Mouse (Mus musculus): ENCODE results near the gene Grm4. TPM values are rescaled to one million over a fixed set of nuclear protein-coding genes. Genes with fewer than 3 reads are reported as not detected.

Gene Grm4
- polyA plus RNA-seq, 1 experiment from 2014 or later: not detected

DNA sequence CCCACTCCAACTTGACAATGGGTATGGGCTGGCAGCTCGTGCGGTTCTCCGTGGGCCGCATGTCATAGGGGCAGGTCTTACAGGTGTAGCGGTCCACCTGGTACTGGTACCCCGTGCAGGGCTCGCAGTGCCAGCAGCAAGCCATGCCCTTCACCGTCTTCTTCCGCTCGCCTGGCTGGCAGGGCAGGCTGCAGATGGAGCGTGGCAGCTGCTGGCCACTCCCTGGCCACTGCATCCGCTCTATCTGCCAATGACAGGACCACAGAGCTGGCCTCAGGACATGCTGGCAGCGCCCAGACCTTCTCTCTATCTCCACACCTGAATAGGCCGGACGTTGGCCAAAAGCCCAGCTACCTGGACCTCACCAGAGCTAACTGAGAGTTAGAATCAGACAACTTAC lies 86.0 kb downstream of the Grm4 start:
- H3K9ac ChIP-seq (ENCODE audit: low read length): no peak overlapping the region
- ATAC-seq (ENCODE audit: insufficient number of reproducible peaks, insufficient read depth, low FRiP score, low read depth): no peak

DNA sequence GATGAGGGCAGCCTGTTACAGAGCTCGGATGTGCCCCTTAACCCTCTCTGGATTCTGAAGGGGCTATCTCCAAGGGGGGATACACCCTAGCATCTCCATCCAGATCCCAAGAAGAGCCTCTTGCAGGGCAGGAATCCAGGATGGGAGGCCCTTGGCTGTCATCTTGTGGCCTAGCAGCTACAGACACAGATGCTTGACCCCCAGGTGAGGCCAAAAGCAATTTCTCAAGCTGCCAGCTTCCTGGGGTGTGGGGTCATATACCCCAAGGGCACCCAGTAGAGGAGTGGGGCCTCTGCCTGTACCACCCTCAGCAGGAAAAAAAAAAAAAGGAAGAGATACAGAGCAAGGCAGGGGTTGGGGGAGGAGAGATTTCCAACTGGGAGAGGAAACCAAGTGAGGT lies 87.1 kb downstream of the Grm4 start:
- Histone ChIP-seq H3K36me3 (ENCODE audit: control insufficient read depth, insufficient read depth, low read length) (no peaks in the 10 kb centered on the region), H3K9ac (ENCODE audit: low read length) (no peak overlapping the region), H3K27me3 (ENCODE audit: control insufficient read depth, insufficient read depth, low read length) (peaks cover 13% of the 10 kb centered on the region; the same call in 1 of the 2 replicates), H3K9me3 (ENCODE audit: control insufficient read depth, low read length) (no peaks in the 10 kb centered on the region; the same call in 1 of the 2 replicates), H3K4me1 (ENCODE audit: control insufficient read depth in 2 of 2, insufficient read depth in 2 of 2, low read length in 2 of 2) (0 out of 4 replicates have a peak, but pooled peaks cover 0 to 2% of the 10 kb centered on the region in 2 experiments), H3K4me2 (ENCODE audit: low read length) (no peak overlapping the region), H3K27ac (replicated peaks in 1 of 2; ENCODE audit: control insufficient read depth in 1 of 2, insufficient read depth in 1 of 2, low read depth in 2 of 2, low read length in 2 of 2) (no peak overlapping the region), H3K4me3 (ENCODE audit: control insufficient read depth in 1 of 2, insufficient read depth in 1 of 2, low read depth in 1 of 2, low read length in 2 of 2) (no peak overlapping the region)
- WGBS: 75% methylated on average over 1 of the region's 1 CpGs
- ATAC-seq (ENCODE audit: insufficient number of reproducible peaks, insufficient read depth, low FRiP score, low read depth): no peak

More for the DNA sequence above, 86.0 kb downstream of the Grm4 start:
- H3K27me3 ChIP-seq (ENCODE audit: control insufficient read depth, insufficient read depth, low read length): 0 out of 2 replicates have a peak, but pooled peaks cover 5% of the 10 kb centered on the region
- H3K4me2 ChIP-seq (ENCODE audit: low read length): no peak overlapping the region
- H3K36me3 ChIP-seq (ENCODE audit: control insufficient read depth, insufficient read depth, low read length): no peaks in the 10 kb centered on the region
- H3K9me3 ChIP-seq (ENCODE audit: control insufficient read depth, low read length): no peaks in the 10 kb centered on the region
- no peak overlapping the region for H3K4me3 ChIP-seq (ENCODE audit: control insufficient read depth in 1 of 2, insufficient read depth in 1 of 2, low read depth in 1 of 2, low read length in 2 of 2)
- no peak overlapping the region for H3K27ac ChIP-seq (replicated peaks in 1 of 2; ENCODE audit: control insufficient read depth in 1 of 2, insufficient read depth in 1 of 2, low read depth in 2 of 2, low read length in 2 of 2)
- 91% methylated on average over 15 of the region's 15 CpGs for WGBS
- 0 out of 4 replicates have a peak, but pooled peaks cover 0 to 2% of the 10 kb centered on the region in 2 experiments for H3K4me1 ChIP-seq (ENCODE audit: control insufficient read depth in 2 of 2, insufficient read depth in 2 of 2, low read length in 2 of 2)

DNA sequence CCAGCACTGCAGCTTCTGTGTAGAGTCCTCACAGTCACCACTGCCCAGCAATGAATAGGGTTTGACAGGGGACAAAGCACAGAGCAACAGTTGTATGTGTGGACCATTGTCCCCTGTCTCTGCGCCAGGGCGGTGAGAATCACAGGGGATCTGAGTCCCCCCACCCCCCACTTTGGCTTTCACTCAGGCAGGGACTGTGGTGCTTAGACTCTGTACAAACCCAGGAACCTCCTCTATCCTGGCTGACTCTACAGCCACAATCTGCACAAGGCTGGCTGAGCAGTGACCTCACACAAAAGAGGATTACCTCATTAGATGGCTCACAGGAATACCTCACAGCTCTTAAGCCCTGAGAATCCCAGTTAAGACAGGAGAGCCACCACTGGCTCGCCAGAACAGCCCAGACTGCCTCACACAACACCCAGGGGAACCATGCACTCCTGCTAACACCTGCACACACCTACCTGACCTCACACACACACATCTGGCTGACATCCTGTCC lies 88.0 kb downstream of the Grm4 start:
- Histone ChIP-seq H3K27me3 (ENCODE audit: control insufficient read depth, insufficient read depth, low read length) (peaks cover 19% of the 10 kb centered on the region; the same call in 1 of the 2 replicates), H3K27ac (replicated peaks in 1 of 2; ENCODE audit: control insufficient read depth in 1 of 2, insufficient read depth in 1 of 2, low read depth in 2 of 2, low read length in 2 of 2) (no peak overlapping the region), H3K4me1 (ENCODE audit: control insufficient read depth in 2 of 2, insufficient read depth in 2 of 2, low read length in 2 of 2) (0 out of 4 replicates have a peak, but pooled peaks cover 0 to 2% of the 10 kb centered on the region in 2 experiments), H3K4me3 (ENCODE audit: control insufficient read depth in 1 of 2, insufficient read depth in 1 of 2, low read depth in 1 of 2, low read length in 2 of 2) (no peak overlapping the region), H3K9me3 (ENCODE audit: control insufficient read depth, low read length) (peaks cover 8% of the 10 kb centered on the region), H3K9ac (ENCODE audit: low read length) (no peak overlapping the region), H3K4me2 (ENCODE audit: low read length) (no peak overlapping the region), H3K36me3 (ENCODE audit: control insufficient read depth, insufficient read depth, low read length) (no peaks in the 10 kb centered on the region)
- WGBS: 74% methylated on average over 3 of the region's 3 CpGs
- ATAC-seq (ENCODE audit: insufficient number of reproducible peaks, insufficient read depth, low FRiP score, low read depth): no peak

DNA sequence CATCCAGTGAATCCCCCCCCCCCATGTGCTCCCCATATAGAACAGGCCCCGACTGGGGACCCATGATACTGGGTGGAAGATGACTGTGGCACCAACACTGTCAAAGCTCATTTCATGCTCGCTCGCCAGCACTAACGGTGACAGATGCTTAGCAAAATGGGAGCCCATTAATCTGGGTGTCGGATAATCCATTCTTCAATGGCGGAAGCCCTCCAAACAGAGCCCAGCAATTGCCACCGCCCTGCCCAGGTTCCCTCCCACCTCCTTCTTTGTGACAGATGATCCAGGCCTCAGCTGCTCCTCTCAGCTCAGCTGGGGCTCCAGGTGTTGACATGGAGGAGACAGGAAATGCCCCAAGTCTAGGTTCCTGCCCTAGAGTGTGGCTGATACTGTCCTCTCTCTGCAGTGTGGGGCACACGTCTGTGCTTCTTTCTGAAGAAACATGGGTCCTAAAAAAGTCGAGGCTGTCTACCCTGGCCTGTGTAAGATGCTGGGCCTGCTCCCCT lies 89.0 kb downstream of the Grm4 start:
- Histone ChIP-seq H3K9me3 (ENCODE audit: control insufficient read depth, low read length) (peaks cover 13% of the 10 kb centered on the region), H3K4me1 (ENCODE audit: control insufficient read depth in 2 of 2, insufficient read depth in 2 of 2, low read length in 2 of 2) (0 out of 4 replicates have a peak, but pooled peaks cover 0 to 2% of the 10 kb centered on the region in 2 experiments), H3K4me3 (ENCODE audit: control insufficient read depth in 1 of 2, insufficient read depth in 1 of 2, low read depth in 1 of 2, low read length in 2 of 2) (no peak overlapping the region), H3K27ac (replicated peaks in 1 of 2; ENCODE audit: control insufficient read depth in 1 of 2, insufficient read depth in 1 of 2, low read depth in 2 of 2, low read length in 2 of 2) (no peak overlapping the region), H3K27me3 (ENCODE audit: control insufficient read depth, insufficient read depth, low read length) (peaks cover 19% of the 10 kb centered on the region; the same call in 1 of the 2 replicates), H3K9ac (ENCODE audit: low read length) (no peak overlapping the region), H3K36me3 (ENCODE audit: control insufficient read depth, insufficient read depth, low read length) (no peaks in the 10 kb centered on the region), H3K4me2 (ENCODE audit: low read length) (no peak overlapping the region)
- WGBS: 63% methylated on average over 9 of the region's 9 CpGs
- ATAC-seq (ENCODE audit: insufficient number of reproducible peaks, insufficient read depth, low FRiP score, low read depth): no peak

DNA sequence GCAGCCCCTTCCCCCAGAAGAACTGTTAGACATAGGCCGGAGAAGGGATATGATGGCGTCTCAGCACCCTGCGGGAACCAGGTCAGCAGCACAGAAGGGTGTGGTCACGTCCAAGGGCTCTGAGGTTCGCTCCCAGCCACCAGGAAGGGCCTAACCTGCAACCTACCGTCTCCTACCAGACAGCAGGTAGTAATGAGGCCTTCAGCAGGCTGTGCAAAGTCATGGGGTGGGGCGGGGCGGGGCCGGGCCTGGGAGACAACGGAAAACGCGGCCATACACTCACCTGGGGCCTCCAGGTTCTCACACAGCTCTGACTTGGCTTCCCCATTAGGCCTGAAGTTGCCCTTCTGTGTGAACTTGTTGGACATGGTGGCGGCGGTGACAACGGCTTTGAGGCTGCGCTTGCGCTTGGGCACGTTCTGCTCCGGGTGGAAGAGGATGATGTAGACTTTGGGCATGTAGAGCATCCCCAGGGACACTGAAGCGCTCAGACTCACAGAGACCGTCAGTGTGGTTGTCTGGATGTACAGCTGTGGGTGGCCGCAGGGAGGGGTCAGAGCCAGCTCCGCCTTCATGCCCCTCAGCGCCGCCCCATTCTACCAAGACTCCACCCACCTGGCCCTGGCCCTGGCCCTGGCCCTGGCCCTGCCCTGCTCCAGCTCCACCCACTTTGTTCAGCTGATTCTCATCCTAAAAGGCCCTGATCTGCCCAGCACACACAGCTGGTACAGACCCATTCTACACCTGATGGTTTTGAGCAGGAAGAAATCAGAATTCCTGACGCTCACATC lies 90.0 kb downstream of the Grm4 start:
- H3K9ac ChIP-seq (ENCODE audit: low read length): no peak overlapping the region
- WGBS: 79% methylated on average over 26 of the region's 26 CpGs
- peaks cover 13% of the 10 kb centered on the region for H3K9me3 ChIP-seq (ENCODE audit: control insufficient read depth, low read length)
- H3K4me3 ChIP-seq (ENCODE audit: control insufficient read depth in 1 of 2, insufficient read depth in 1 of 2, low read depth in 1 of 2, low read length in 2 of 2): no peak overlapping the region
- no peaks in the 10 kb centered on the region for H3K36me3 ChIP-seq (ENCODE audit: control insufficient read depth, insufficient read depth, low read length)
- H3K27ac ChIP-seq (replicated peaks in 1 of 2; ENCODE audit: control insufficient read depth in 1 of 2, insufficient read depth in 1 of 2, low read depth in 2 of 2, low read length in 2 of 2): no peak overlapping the region
- no peak for ATAC-seq (ENCODE audit: insufficient number of reproducible peaks, insufficient read depth, low FRiP score, low read depth)
- 0 out of 4 replicates have a peak, but pooled peaks cover 0 to 2% of the 10 kb centered on the region in 2 experiments for H3K4me1 ChIP-seq (ENCODE audit: control insufficient read depth in 2 of 2, insufficient read depth in 2 of 2, low read length in 2 of 2)
- H3K27me3 ChIP-seq (ENCODE audit: control insufficient read depth, insufficient read depth, low read length): peaks cover 19% of the 10 kb centered on the region; the same call in 1 of the 2 replicates
- no peak overlapping the region for H3K4me2 ChIP-seq (ENCODE audit: low read length)

DNA sequence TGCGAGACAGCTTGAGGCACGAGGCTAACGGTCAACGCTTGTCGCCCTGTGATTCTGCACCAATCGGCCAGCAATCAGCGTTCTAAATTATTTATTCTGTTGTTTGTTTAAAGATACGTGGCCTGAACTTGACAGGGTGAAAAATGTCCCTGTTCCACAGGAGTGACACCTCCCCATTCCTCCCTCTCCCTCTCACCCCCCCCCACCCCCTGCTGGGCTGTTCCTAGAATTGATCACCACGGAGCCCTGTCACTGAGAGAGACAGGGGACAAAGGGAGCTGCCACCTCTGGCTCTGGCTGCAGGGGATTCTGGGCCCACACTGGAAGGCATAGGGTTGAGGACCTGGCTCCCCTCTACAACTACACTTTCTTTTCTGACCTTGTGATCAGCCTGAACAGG lies 91.4 kb downstream of the Grm4 start:
- Histone ChIP-seq H3K9ac (ENCODE audit: low read length) (no peak overlapping the region), H3K4me3 (ENCODE audit: control insufficient read depth in 1 of 2, insufficient read depth in 1 of 2, low read depth in 1 of 2, low read length in 2 of 2) (no peak overlapping the region), H3K4me2 (ENCODE audit: low read length) (no peak overlapping the region), H3K27ac (replicated peaks in 1 of 2; ENCODE audit: control insufficient read depth in 1 of 2, insufficient read depth in 1 of 2, low read depth in 2 of 2, low read length in 2 of 2) (no peak overlapping the region), H3K4me1 (ENCODE audit: control insufficient read depth in 2 of 2, insufficient read depth in 2 of 2, low read length in 2 of 2) (no peaks in the 10 kb centered on the region), H3K9me3 (ENCODE audit: control insufficient read depth, low read length) (peaks cover 13% of the 10 kb centered on the region), H3K36me3 (ENCODE audit: control insufficient read depth, insufficient read depth, low read length) (no peaks in the 10 kb centered on the region), H3K27me3 (ENCODE audit: control insufficient read depth, insufficient read depth, low read length) (peaks cover 19% of the 10 kb centered on the region; the same call in 1 of the 2 replicates)
- no peak for ATAC-seq (ENCODE audit: insufficient number of reproducible peaks, insufficient read depth, low FRiP score, low read depth)
- 15% methylated on average over 9 of the region's 9 CpGs for WGBS

DNA sequence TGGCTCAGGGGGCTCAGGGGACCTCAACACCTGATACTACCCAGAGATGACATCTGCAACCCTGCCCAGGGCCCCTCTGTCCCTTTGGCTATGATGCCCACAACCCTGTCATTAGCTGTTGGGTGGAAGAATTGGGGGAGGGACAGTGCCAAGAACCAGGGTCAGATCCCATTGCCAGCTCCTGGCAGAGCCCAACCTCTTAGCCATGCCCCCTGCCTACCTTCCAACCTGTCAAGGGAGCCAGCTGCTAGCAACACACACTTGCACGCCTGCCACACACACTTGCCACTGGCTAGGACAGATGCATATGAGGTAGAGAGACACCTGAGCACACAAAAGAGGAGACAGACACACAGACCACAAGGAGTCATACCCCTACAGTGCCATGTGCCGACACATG lies 96.2 kb downstream of the Grm4 start:
- no peak for ATAC-seq (ENCODE audit: insufficient number of reproducible peaks, insufficient read depth, low FRiP score, low read depth)
- peaks cover 6 to 9% of the 10 kb centered on the region in 2 experiments; a peak in 3 of 4 replicates for H3K4me1 ChIP-seq (ENCODE audit: control insufficient read depth in 2 of 2, insufficient read depth in 2 of 2, low read length in 2 of 2)
- H3K36me3 ChIP-seq (ENCODE audit: control insufficient read depth, insufficient read depth, low read length): no peaks in the 10 kb centered on the region
- no peak overlapping the region for H3K4me3 ChIP-seq (ENCODE audit: control insufficient read depth in 1 of 2, insufficient read depth in 1 of 2, low read depth in 1 of 2, low read length in 2 of 2)
- H3K9ac ChIP-seq (ENCODE audit: low read length): no peak overlapping the region
- no peak overlapping the region for H3K4me2 ChIP-seq (ENCODE audit: low read length)
- H3K27me3 ChIP-seq (ENCODE audit: control insufficient read depth, insufficient read depth, low read length): peaks cover 12% of the 10 kb centered on the region; the same call in 1 of the 2 replicates
- no peak overlapping the region for H3K27ac ChIP-seq (replicated peaks in 1 of 2; ENCODE audit: control insufficient read depth in 1 of 2, insufficient read depth in 1 of 2, low read depth in 2 of 2, low read length in 2 of 2)
- 81% methylated on average over 2 of the region's 2 CpGs for WGBS
- peaks cover 13% of the 10 kb centered on the region for H3K9me3 ChIP-seq (ENCODE audit: control insufficient read depth, low read length)

Measured in heart, embryonic 14.5 days (tissue).